Mouse (Mus musculus) lung, adult 2 months (tissue): ENCODE measurements around the gene Syap1.

Experiments
- CTCF ChIP-seq: fragments of 200-500 bp; IDR thresholded peaks from 2 replicates; pipeline ENCODE4 v1.5.1; 2011; ENCODE audit warnings: mild to moderate bottlenecking, low read length, control low read depth; ENCODE audit not compliant: insufficient read depth
- POLR2A ChIP-seq: fragments of 200-500 bp; IDR thresholded peaks from 2 replicates; pipeline ENCODE4 v1.6.1; 2011; ENCODE audit warnings: low read depth, mild to moderate bottlenecking, control low read depth, low read length, borderline replicate concordance; ENCODE audit errors: extremely low read depth

GRCm38 (mm10) chrX:162878236-162878635 lies 10.0 kb downstream of the Syap1 start:
- TF ChIP-seq CTCF: no peak
- TF ChIP-seq POLR2A: no peak
